Mouse (Mus musculus) midbrain, embryonic 14.5 days (tissue): ENCODE data around the gene Dtx3. TPM values are rescaled to one million over a fixed set of nuclear protein-coding genes. Genes with fewer than 3 reads are reported as not detected.

Experiments
- ATAC-seq: fragments of 200-750 bp; cut with Nextera tagmentation; 2 replicates; pipeline ENCODE4 v1.8.0; 2017; ENCODE audit warnings: moderate number of reproducible peaks, moderate library complexity; ENCODE audit not compliant: low FRiP score, low TSS enrichment
- DNase-seq: peaks from one replicate; pipeline ENCODE4 v3.0.0-alpha.2; 2015
- H3K27ac ChIP-seq: fragments of 300-500 bp; sonication (generic); replicated peaks from 2 replicates; pipeline ENCODE4 v1.5.1; 2014; ENCODE audit warnings: mild to moderate bottlenecking, low read depth, low read length, moderate library complexity
- H3K27me3 ChIP-seq: fragments of 300-500 bp; sonication (generic); 2 replicates; pipeline ENCODE4 v1.6.1; 2014; ENCODE audit warnings: low read length, control low read depth, mixed read lengths; ENCODE audit not compliant: control insufficient read depth, insufficient read depth
- H3K36me3 ChIP-seq: fragments of 300-500 bp; sonication (generic); 2 replicates; pipeline ENCODE4 v1.6.1; 2014; ENCODE audit warnings: low read length, control low read depth; ENCODE audit not compliant: control insufficient read depth, insufficient read depth
- H3K4me1 ChIP-seq: fragments of 300-500 bp; sonication (generic); 2 replicates; pipeline ENCODE4 v1.6.1; 2014; ENCODE audit warnings: mild to moderate bottlenecking, antibody characterized with exemption, low read length, control low read depth; ENCODE audit not compliant: control insufficient read depth, insufficient read depth
- H3K4me2 ChIP-seq: fragments of 300-500 bp; sonication (generic); 2 replicates; pipeline ENCODE4 v1.6.1; 2014; ENCODE audit warnings: mild to moderate bottlenecking, low read length, moderate library complexity
- H3K4me3 ChIP-seq: fragments of 300-500 bp; sonication (generic); replicated peaks from 2 replicates; pipeline ENCODE4 v1.5.1; 2014; ENCODE audit warnings: low read depth, low read length
- H3K9ac ChIP-seq: fragments of 300-500 bp; sonication (generic); replicated peaks from 2 replicates; pipeline ENCODE4 v1.6.1; 2014; ENCODE audit warnings: mild to moderate bottlenecking, low read length, moderate library complexity
- H3K9me3 ChIP-seq: fragments of 300-500 bp; sonication (generic); 2 replicates; pipeline ENCODE4 v1.6.1; 2016; ENCODE audit warnings: low read length, control low read depth, mixed read lengths; ENCODE audit not compliant: control insufficient read depth
- WGBS: fragments of 180-500 bp; shearing (Covaris S2); extraction: QIAGEN DNeasy Blood & Tissue Kit; methylation state at CpG from one replicate; pipeline ENCODE4 v1.1.7; 2014; 5-methylcytosine and 5-hydroxymethylcytosine counted together
- polyA plus RNA-seq: library from polyadenylated mRNA; unstranded; fragments of >200 nt; fragmentation: Nextera tagmentation; extraction: Ambion mirVana; gene quantifications from 2 replicates; pipeline ENCODE4 v1.2.1, GENCODE M21; 2014

Dtx3 gene
- polyA plus RNA-seq, 1 experiment from 2014 or later, result 244 TPM

- Histone ChIP-seq H3K27me3 (no peaks in the 10 kb centered on the region), H3K4me3 (no peak overlapping the region), H3K4me2 (no peak overlapping the region), H3K4me1 (no peaks in the 10 kb centered on the region), H3K27ac (no peak overlapping the region), H3K36me3 (no peaks in the 10 kb centered on the region), H3K9ac (no peak overlapping the region), H3K9me3 (no peaks in the 10 kb centered on the region)
- ATAC-seq (no peak), DNase-seq (no peak)
- 86% methylated on average over 11 of the region's 11 CpGs for WGBS
Measured at GRCm38 (mm10) chr10:127140971-127141370, 54.6 kb downstream of the Dtx3 start.

Other genes with a start within 250 kb of the Dtx3 start
- gene Ctdsp2, start 217.0 kb downstream of the Dtx3 start, polyA plus RNA-seq, result 19.1 and 26.2 TPM in 2 replicates
- gene Avil, start 195.0 kb downstream of the Dtx3 start, polyA plus RNA-seq, result 1.9 and 2.1 TPM in 2 replicates
- 56.0 and 64.9 TPM in 2 replicates for gene Tsfm, start 164.9 kb downstream of the Dtx3 start, polyA plus RNA-seq
- 17.4 and 20.8 TPM in 2 replicates for gene Mettl1, start 154.3 kb downstream of the Dtx3 start, polyA plus RNA-seq
- gene Eef1akmt3, start 154.2 kb downstream of the Dtx3 start, polyA plus RNA-seq, result 0.08 and 0.22 TPM in 2 replicates
- gene Cyp27b1, start 147.5 kb downstream of the Dtx3 start, polyA plus RNA-seq, result not detected in 2 replicates
- gene March9, start 135.5 kb downstream of the Dtx3 start, polyA plus RNA-seq, result 11.8 and 17.4 TPM in 2 replicates
- gene Cdk4, start 132.2 kb downstream of the Dtx3 start, polyA plus RNA-seq, result 1,072 and 1,231 TPM in 2 replicates
- 67.7 and 71.7 TPM in 2 replicates for gene Tspan31, start 125.5 kb downstream of the Dtx3 start, polyA plus RNA-seq
- 8.1 and 13.1 TPM in 2 replicates for gene Agap2, start 120.4 kb downstream of the Dtx3 start, polyA plus RNA-seq
- 82.1 and 82.7 TPM in 2 replicates for gene Os9, start 74.6 kb downstream of the Dtx3 start, polyA plus RNA-seq
- 66.8 and 74.1 TPM in 2 replicates for gene B4galnt1, start 30.5 kb downstream of the Dtx3 start, polyA plus RNA-seq
- 0.58 and 0.66 TPM in 2 replicates for gene Slc26a10, start 15.1 kb downstream of the Dtx3 start, polyA plus RNA-seq
- gene Arhgef25, start 5.6 kb downstream of the Dtx3 start, polyA plus RNA-seq, result 19.0 and 19.6 TPM in 2 replicates
- gene Pip4k2c, start 15.9 kb upstream of the Dtx3 start, polyA plus RNA-seq, result 12.5 and 14.6 TPM in 2 replicates
- 75.3 and 94.7 TPM in 2 replicates for gene Kif5a, start 67.6 kb upstream of the Dtx3 start, polyA plus RNA-seq
- gene Dctn2, start 70.6 kb upstream of the Dtx3 start, polyA plus RNA-seq, result 295 and 323 TPM in 2 replicates
- gene Mbd6, start 93.3 kb upstream of the Dtx3 start, polyA plus RNA-seq, result 17.4 and 18.0 TPM in 2 replicates
- 109 and 122 TPM in 2 replicates for gene Mars, start 116.1 kb upstream of the Dtx3 start, polyA plus RNA-seq
- 0.18 and 1.1 TPM in 2 replicates for gene Arhgap9, start 126.2 kb upstream of the Dtx3 start, polyA plus RNA-seq
- gene Gli1, start 146.2 kb upstream of the Dtx3 start, polyA plus RNA-seq, result 0.92 and 1.2 TPM in 2 replicates
- 0.04 TPM in 1 of 2 replicates, not detected in the other for gene Inhbe, start 158.7 kb upstream of the Dtx3 start, polyA plus RNA-seq
- gene Inhbc, start 174.7 kb upstream of the Dtx3 start, polyA plus RNA-seq, result not detected in 2 replicates
- gene R3hdm2, start 184.6 kb upstream of the Dtx3 start, polyA plus RNA-seq, result 34.0 and 39.8 TPM in 2 replicates